Mouse (Mus musculus) cortical plate, adult 2 months (tissue): Measurements from ENCODE around the gene Taf1c. TPM values are rescaled to one million over a fixed set of nuclear protein-coding genes. Genes with fewer than 3 reads are reported as not detected.

Experiments used
- H3K27ac ChIP-seq: fragments of 200-500 bp; 2 replicates; pipeline ENCODE4 v1.5.1; 2012; ENCODE audit warnings: low read length, control low read depth, inconsistent platforms; ENCODE audit not compliant: insufficient read depth
- H3K4me1 ChIP-seq: fragments of 200-500 bp; 2 replicates; pipeline ENCODE4 v1.6.1; 2011; ENCODE audit warnings: low read length; ENCODE audit not compliant: control insufficient read depth, insufficient read depth
- H3K4me3 ChIP-seq: fragments of 200-500 bp; 2 replicates; pipeline ENCODE4 v1.5.1; 2011; ENCODE audit warnings: mild to moderate bottlenecking, low read length, control low read depth; ENCODE audit not compliant: insufficient read depth
- CTCF ChIP-seq: fragments of 200-500 bp; IDR thresholded peaks from 2 replicates; pipeline ENCODE4 v1.5.1; 2011; ENCODE audit warnings: mild to moderate bottlenecking, control low read depth, low read length; ENCODE audit not compliant: insufficient read depth; ENCODE audit errors: extremely low read depth
- POLR2A ChIP-seq: fragments of 200-500 bp; IDR thresholded peaks from 2 replicates; pipeline ENCODE4 v1.6.1; 2011; ENCODE audit warnings: mild to moderate bottlenecking, low read length, control low read depth; ENCODE audit not compliant: insufficient read depth; ENCODE audit errors: extremely low read depth
- polyA plus RNA-seq: library from polyadenylated mRNA; depleted of rRNA; stranded (reverse); fragments of >200 nt; gene quantifications from 2 replicates; pipeline ENCODE4 v1.2.3, GENCODE M21; 2012

Gene Taf1c
- polyA plus RNA-seq, 1 experiment = 16.6 TPM

DNA sequence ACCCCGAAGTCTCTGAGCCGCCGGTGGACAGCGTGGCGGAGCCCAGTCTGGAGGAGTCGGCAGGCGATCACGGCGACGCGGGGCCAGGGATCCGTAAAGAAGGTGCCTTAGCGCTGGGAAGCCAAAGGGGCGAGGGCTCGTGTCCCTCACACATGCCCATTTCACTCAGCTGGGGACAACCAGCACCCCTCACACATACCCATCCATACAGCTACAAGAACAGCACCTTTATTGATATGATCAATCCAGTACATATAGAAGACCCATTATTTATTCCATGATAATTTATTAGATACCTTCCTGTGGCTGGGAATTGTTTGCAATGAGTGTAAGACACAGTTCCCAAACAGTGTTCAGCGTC is 29.7 kb downstream of the Taf1c start:
- TF ChIP-seq CTCF = no peak
- TF ChIP-seq POLR2A = no peak
- Histone ChIP-seq H3K27ac (no peak overlapping the region), H3K4me1 (peaks cover 3% of the 10 kb centered on the region; the same call in 1 of the 2 replicates), H3K4me3 (peak overlapping the region; percentile 71)

- Histone ChIP-seq H3K27ac (no peak within 1 kb of the TSS), H3K4me3 (peak within 1 kb of the TSS; percentile 71), H3K4me1 (peaks cover 3% of the 10 kb centered on the region; the same call in 1 of the 2 replicates)
- TF ChIP-seq CTCF = no peak
- peak; percentile 31; the same call in 1 of the 2 replicates for TF ChIP-seq POLR2A
These were observed 30.3 kb downstream of the Taf1c start, which contains the start of the genes Hsdl1 and Dnaaf1 for GRCm38 (mm10) chr8:119574437-119575365. Hsdl1 (minus strand) TSS chr8:119575183. Dnaaf1 (plus strand) TSS chr8:119575235.

- Histone ChIP-seq H3K4me1 (peaks cover 3% of the 10 kb centered on the region; the same call in 1 of the 2 replicates), H3K4me3 (no peak overlapping the region), H3K27ac (no peak overlapping the region)
- TF ChIP-seq CTCF = no peak
- TF ChIP-seq POLR2A = no peak
These were observed 32.6 kb downstream of the Taf1c start for GRCm38 (mm10) chr8:119572411-119572810.

DNA sequence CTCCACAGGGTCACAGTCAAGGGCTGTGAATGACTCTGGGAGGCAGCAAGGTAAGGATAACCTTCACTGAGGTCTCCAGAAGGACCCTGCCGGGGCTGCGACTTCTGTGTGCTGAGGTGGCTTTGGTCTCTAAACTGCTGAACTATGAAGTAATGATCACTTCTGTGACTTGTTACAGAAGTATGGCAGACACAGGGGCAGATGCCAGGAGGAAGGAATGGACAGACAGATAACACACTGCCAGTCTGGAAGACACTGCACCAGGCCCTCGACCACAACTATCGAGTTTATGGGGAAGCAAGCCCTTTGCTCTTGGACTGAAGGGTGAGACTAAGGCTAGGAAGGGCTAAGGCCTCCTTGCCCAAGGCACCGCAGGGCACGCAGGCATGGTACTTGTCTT is 33.9 kb downstream of the Taf1c start:
- TF ChIP-seq CTCF (no peak), POLR2A (no peak)
- Histone ChIP-seq H3K4me3 (no peak overlapping the region), H3K4me1 (peaks cover 3% of the 10 kb centered on the region; the same call in 1 of the 2 replicates), H3K27ac (no peak overlapping the region)

- H3K27ac ChIP-seq = no peak overlapping the region
- H3K4me3 ChIP-seq = no peak overlapping the region
These were observed 35.1 kb downstream of the Taf1c start for GRCm38 (mm10) chr8:119569881-119570280.

DNA sequence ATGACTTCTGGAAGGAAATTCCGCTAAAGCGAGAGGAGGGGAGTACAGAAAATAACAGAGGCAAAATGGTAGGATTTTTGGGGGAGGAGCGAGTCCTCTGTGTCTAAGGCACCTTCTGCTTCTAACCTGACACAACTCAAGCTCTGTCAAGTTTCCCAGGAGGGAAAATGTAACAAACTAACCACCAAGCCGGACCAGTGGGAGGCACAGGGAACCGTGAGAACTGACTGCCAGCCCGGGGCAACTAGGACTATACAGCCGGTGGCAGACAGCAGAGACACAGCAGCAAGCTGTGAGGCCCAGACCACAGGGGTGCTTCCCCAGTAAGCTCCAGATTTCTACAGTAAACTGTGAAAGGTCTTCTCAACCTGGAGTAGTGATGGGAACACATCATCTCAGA is 36.1 kb downstream of the Taf1c start:
- peaks cover under 1% of the 10 kb centered on the region; the same call in 1 of the 2 replicates for H3K4me1 ChIP-seq
- H3K27ac ChIP-seq = no peak overlapping the region
- no peak overlapping the region for H3K4me3 ChIP-seq
- TF ChIP-seq CTCF (no peak), POLR2A (no peak)

More at GRCm38 (mm10) chr8:119569881-119570280, 35.1 kb downstream of the Taf1c start:
- H3K4me1 ChIP-seq = peaks cover 3% of the 10 kb centered on the region; the same call in 1 of the 2 replicates
- TF ChIP-seq CTCF (no peak), POLR2A (no peak)

DNA sequence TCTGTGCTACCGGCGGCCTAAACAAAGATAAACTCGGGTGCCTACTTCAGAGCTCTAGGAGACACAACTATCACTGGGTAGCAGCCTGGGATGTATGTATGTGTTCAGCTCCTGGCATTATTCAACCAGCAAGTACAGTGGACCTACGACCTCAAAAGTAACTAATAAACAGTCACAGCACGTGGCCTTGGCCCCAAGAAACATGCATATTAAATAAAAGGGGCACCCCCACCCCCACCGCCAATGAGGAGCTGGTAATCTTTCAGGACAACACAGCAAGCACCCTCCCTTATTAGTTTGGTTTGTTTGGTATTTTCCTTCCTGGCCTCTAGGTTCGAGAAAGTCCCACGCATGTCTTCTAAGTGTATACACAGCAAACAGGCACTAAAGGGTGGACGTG is 36.8 kb downstream of the Taf1c start:
- Histone ChIP-seq H3K4me3 (no peak overlapping the region), H3K4me1 (no peaks in the 10 kb centered on the region), H3K27ac (no peak overlapping the region)
- TF ChIP-seq CTCF (no peak), POLR2A (no peak)

- TF ChIP-seq POLR2A = no peak
- TF ChIP-seq CTCF = no peak
- no peak overlapping the region for H3K4me3 ChIP-seq
- no peak overlapping the region for H3K27ac ChIP-seq
These were observed 38.7 kb downstream of the Taf1c start for GRCm38 (mm10) chr8:119566367-119566766.

GRCm38 (mm10) chr8:119563849-119564251 is 41.2 kb downstream of the Taf1c start:
- no peak for TF ChIP-seq CTCF
- no peak for TF ChIP-seq POLR2A
- Histone ChIP-seq H3K4me3 (no peak overlapping the region), H3K4me1 (no peaks in the 10 kb centered on the region), H3K27ac (no peak overlapping the region)

More at GRCm38 (mm10) chr8:119566367-119566766, 38.7 kb downstream of the Taf1c start:
- no peaks in the 10 kb centered on the region for H3K4me1 ChIP-seq

DNA sequence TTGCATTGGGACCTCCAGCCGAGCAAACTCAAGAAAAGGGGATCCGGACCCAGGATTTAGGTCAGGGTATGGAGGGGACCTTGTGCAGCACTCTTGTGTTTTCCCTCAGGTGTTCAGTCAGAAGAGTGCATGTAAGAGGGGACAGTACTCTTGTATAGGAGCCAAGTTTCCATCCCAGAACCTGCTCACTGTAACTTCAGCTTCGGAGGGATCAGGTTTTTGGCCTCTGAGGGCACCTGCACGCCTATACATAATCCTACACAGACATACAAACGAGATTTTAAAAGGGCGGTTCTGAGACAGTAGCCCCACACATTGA is 45.7 kb downstream of the Taf1c start:
- TF ChIP-seq POLR2A = no peak
- Histone ChIP-seq H3K4me3 (peak overlapping the region; percentile 92; the same call in 1 of the 2 replicates), H3K27ac (no peak overlapping the region), H3K4me1 (peaks cover 2% of the 10 kb centered on the region; the same call in 1 of the 2 replicates)
